Mouse (Mus musculus) MEL (cell line): ENCODE results near the gene Lpin1.

Experiments
- CTCF ChIP-seq, 3 experiments: IDR thresholded peaks in 2 of 3; conservative IDR thresholded peaks in 1 of 3; 2 replicates each; pipeline ENCODE4 v1.5.1; 2011 to 2012; ENCODE audit warnings: low read length in 3 of 3, low read depth in 2 of 3, mild to moderate bottlenecking in 2 of 3, improper control_type of control experiment in 1 of 3, inconsistent platforms in 1 of 3, mixed read lengths in 1 of 3, moderate library complexity in 1 of 3; ENCODE audit not compliant: control insufficient read depth in 1 of 3, insufficient read depth in 1 of 3, poor library complexity in 1 of 3, severe bottlenecking in 1 of 3
- GATA1 ChIP-seq: IDR thresholded peaks from 2 replicates; pipeline ENCODE4 v1.6.1; 2011; ENCODE audit warnings: low read depth, low read length, improper control_type of control experiment
- HCFC1 ChIP-seq: IDR thresholded peaks from 2 replicates; pipeline ENCODE4 v1.6.1; 2012; ENCODE audit warnings: low read depth, mild to moderate bottlenecking, inconsistent platforms, low read length, improper control_type of control experiment, moderate library complexity
- NELFE ChIP-seq: IDR thresholded peaks from 2 replicates; pipeline ENCODE4 v1.6.1; 2011; ENCODE audit warnings: low read depth, low read length, improper control_type of control experiment
- POLR2AphosphoS5 ChIP-seq: IDR thresholded peaks from 2 replicates; pipeline ENCODE4 v1.6.1; 2012; ENCODE audit warnings: low read depth, borderline replicate concordance, mild to moderate bottlenecking, inconsistent platforms, low read length, moderate library complexity, mixed read lengths
- TAL1 ChIP-seq: IDR thresholded peaks from 2 replicates; pipeline ENCODE4 v1.6.1; 2012; ENCODE audit warnings: mild to moderate bottlenecking, inconsistent platforms, low read length, moderate library complexity, mixed read lengths
- TCF12 ChIP-seq: IDR thresholded peaks from 2 replicates; pipeline ENCODE4 v1.6.1; 2014; ENCODE audit warnings: low read depth, mild to moderate bottlenecking, inconsistent platforms, low read length, improper control_type of control experiment, moderate library complexity

DNA sequence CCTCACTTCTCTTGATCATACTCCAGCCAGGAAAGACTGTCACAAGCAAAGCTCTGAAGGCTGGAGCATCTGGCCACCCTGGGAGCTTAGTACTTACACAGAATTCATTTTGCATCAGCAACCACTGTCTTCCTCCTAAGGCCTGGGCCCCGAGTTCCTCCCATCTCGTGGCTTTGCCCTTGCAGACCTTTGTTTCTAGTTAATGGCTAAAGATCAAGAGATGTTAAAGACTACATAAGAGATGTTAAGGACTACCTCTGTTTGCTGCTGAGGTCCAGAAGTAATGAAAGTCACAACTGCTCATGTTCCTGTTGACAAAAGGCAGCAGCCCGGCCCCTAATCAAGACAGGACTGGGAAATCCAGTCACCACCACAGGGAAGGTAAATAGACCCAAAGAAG, 82.8 kb downstream of the Lpin1 start:
- TF ChIP-seq TAL1 (no peak), HCFC1 (no peak), NELFE (no peak), POLR2AphosphoS5 (no peak), TCF12 (no peak), GATA1 (no peak), CTCF (IDR thresholded peaks at IDR 0.05 in 2 of 3, conservative IDR thresholded peaks at IDR 0.05 in 1 of 3; ENCODE audit: control insufficient read depth in 1 of 3, insufficient read depth in 1 of 3, low read depth in 2 of 3, low read length in 3 of 3, poor library complexity in 1 of 3, severe bottlenecking in 1 of 3) (no peak)
